In genomic region chr9:69090749-69091270, GRCm38 (mm10) we compare ENCODE assay signal across 21 mouse cellular contexts.
"Had no signal": no experiment of that assay in that cellular context is flagged by ENCODE, and none has a peak within 500 bp of the region (broad histone marks: within the 10 kb centered on the region; RNA-seq: fewer than 3 reads in every experiment).

No protein-coding gene starts in this region.

- H3K36me3 ChIP-seq: limb, embryonic 10.5 days; limb, embryonic 13.5 days; liver, embryonic 12.5 days; liver, embryonic 15.5 days; lung, embryonic 15.5 days; neural tube, embryonic 12.5 days; neural tube, embryonic 15.5 days had no signal

- H3K4me3 ChIP-seq: layer of hippocampus, adult 2 months; limb, embryonic 10.5 days; limb, embryonic 13.5 days; liver, embryonic 12.5 days; liver, embryonic 15.5 days; lung, embryonic 15.5 days; megakaryocyte, embryonic 14.5 days; neural tube, embryonic 12.5 days; neural tube, embryonic 15.5 days had no signal

- H3K4me2 ChIP-seq: limb, embryonic 13.5 days; liver, embryonic 12.5 days; liver, embryonic 15.5 days; lung, embryonic 15.5 days; neural tube, embryonic 12.5 days; neural tube, embryonic 15.5 days had no signal

- H3K4me1 ChIP-seq: neural tube, embryonic 12.5 days had no signal

- H3K27me3 ChIP-seq: liver, embryonic 12.5 days; liver, embryonic 15.5 days; lung, embryonic 15.5 days; megakaryocyte, embryonic 14.5 days had no signal

- DNase-seq: kidney, adult 18-20 months; kidney, adult 9 months; kidney, postnatal 14 days; layer of hippocampus, adult 9-11 months; liver; lung, adult 18-20 months; lung, postnatal 10 days; lung, postnatal 36 days; right cerebral cortex, postnatal 25 days; thymus, adult 18-20 months; thymus, postnatal 36 days had no signal

- H3K9ac ChIP-seq: limb, embryonic 13.5 days; liver, embryonic 12.5 days; liver, embryonic 15.5 days; lung, embryonic 15.5 days; neural tube, embryonic 12.5 days; neural tube, embryonic 15.5 days had no signal

- H3K27ac ChIP-seq: layer of hippocampus, adult 2 months; limb, embryonic 10.5 days; limb, embryonic 13.5 days; liver, embryonic 12.5 days; liver, embryonic 15.5 days; lung, embryonic 15.5 days; neural tube, embryonic 12.5 days; neural tube, embryonic 15.5 days had no signal

- H3K9me3 ChIP-seq: limb, embryonic 10.5 days; limb, embryonic 13.5 days; liver, embryonic 12.5 days; liver, embryonic 15.5 days; lung, embryonic 15.5 days; megakaryocyte, embryonic 14.5 days; neural tube, embryonic 12.5 days; neural tube, embryonic 15.5 days had no signal

- ATAC-seq: intestine, embryonic 16.5 days; liver, embryonic 12.5 days had no signal
